Mouse (Mus musculus) left cerebral cortex, adult 2 months (tissue): Measurements from ENCODE around the gene Psg16. TPM values are rescaled to one million over a fixed set of nuclear protein-coding genes. Genes with fewer than 3 reads are reported as not detected.

Experiments
- DNase-seq, 2 experiments: peaks; one replicate each; pipeline ENCODE4 v3.0.0; 2021 to 2022; ENCODE audit warnings: low spot score in 2 of 2, mixed read lengths in 1 of 2; ENCODE audit errors: extremely low spot score in 1 of 2
- H3K27ac ChIP-seq: fragments of 200-600 bp; 2 replicates; pipeline ENCODE4 v1.8.1; 2022
- H3K4me3 ChIP-seq: fragments of 200-600 bp; 2 replicates; pipeline ENCODE4 v1.8.1; 2022
- CTCF ChIP-seq: fragments of 200-600 bp; IDR thresholded peaks from 2 replicates; pipeline ENCODE4 v1.8.1; 2022; ENCODE audit warnings: antibody characterized with exemption, mild to moderate bottlenecking, moderate library complexity
- intact Hi-C: fragments of 180-260 bp; cut with DNase I; formaldehyde crosslinking; loops from one replicate; pipeline ENCODE4 v1.15.1; 2025
- total RNA-seq, 2 experiments: library from RNA; stranded (reverse); gene quantifications; 2 replicates each; pipeline ENCODE4 v1.2.3; 2021

The Psg16 gene
- total RNA-seq, 2 experiments from 2014 or later = 3.6 to 5.6 TPM

DNA sequence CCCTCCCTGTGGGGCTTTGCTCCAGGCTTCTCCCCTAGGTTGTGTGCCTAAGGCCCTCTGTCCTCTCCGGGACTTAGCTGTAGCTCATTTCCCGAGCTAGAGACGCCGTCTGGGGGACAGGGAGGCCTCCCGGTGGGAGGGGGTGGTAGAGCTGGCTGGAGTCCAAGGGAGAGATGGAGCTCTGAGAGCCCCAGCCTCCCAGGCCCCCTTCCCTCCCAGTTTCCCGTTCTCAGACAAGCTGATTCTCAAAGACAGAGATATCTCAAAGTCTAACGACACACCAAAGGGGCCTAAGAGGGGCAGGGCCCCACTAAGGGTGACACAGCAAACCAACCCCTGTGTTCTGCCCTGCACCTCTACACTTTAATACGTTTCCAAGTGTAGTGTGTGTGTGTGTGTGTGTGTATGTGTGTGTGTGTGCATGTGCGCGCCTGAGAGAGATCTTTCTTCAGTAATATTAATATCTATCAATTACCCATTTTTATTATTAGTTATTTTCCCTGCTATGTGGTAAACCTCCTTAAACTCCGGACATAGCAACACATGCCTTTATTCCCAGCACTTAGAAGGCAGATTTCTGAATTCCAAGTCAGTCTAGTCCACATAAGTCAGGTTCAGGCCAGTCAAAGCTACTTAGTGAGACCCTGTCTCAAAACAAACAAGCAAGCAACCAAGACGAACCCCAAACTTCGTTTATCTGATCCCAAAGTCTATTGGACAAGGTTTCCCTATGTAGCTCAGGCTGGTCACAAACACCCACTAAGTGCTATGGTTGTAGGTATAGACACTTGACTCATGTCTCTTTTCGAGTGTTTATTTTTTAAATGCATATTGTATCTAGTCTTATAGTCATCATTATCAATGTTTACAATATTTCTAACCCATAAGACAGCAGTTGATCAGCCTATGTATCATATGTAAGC lies 17.0 kb upstream of the Psg16 start:
- peak; percentile 41 to 45 for DNase-seq
- Histone ChIP-seq H3K4me3 (peak overlapping the region; percentile 59), H3K27ac (peak overlapping the region; percentile 94)
- intact Hi-C loops = loop anchor here (2.0 kb wide), 1 partner anchor 30 kb away; the partner anchor contains the start of gene Ppp5c
- no peak for TF ChIP-seq CTCF

DNA sequence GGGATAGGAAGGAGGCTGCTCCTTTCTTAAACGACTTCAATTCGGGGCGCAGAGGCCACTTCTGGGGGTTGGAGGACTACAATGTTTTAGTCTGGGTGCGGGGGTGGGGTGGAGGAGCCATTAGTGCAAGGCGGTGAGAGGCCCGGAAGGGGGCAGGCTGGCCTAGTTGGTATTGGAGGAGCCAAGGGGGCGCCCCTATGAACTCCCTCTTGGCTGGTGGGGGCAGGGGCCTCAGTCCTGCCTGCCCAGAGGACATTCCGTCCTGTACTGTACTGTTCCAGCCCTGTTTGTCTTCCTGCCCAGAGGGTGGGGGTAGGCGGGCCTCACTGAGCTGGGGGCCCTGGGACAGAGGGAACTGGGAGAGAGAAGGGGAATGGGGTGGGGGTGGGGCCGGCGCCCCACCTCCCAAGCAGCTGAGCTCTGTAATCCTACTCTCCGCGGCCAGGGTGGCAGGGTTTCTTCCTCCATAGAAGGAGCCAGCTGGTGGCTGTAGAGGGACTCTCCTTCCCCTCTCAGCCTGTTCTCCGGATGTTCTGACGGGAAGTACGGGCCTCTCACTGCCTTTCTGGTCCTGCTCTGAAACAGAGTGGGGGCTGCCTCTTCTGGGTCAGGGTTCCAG lies 15.7 kb upstream of the Psg16 start:
- intact Hi-C loops = no loop called here

DNA sequence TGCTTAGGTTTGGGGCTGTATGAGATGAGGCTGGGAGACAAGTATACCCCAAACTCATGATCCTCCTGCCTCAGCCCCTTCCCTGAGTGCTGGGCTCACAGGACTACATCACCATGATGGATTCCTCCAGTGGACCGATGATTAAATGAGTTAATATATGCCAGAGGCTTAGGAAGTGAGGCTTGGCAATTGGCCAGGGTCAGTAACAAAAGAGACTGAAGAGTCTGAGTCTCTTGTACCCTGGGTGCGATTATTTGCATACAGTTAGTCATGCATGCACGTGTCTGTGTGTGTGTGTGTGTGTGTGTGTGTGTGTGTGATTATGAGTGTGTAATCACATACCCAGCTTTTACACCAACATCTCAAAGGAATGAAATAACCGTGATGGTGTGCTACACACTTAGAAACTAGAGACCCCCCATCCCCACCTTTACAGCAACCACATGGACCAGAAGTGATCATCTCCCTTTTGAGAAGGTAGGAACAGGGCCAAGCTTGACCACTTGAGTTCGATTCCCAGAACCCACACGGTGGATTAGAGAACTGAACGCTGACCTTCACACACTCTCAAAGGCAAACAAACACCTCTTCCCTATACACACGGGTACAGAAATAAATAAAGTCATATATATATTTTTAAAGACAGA lies 14.9 kb upstream of the Psg16 start:
- TF ChIP-seq CTCF = no peak
- Histone ChIP-seq H3K27ac (peak overlapping the region; percentile 92), H3K4me3 (no peak overlapping the region)
- DNase-seq = peak in 1 of 2 experiments; percentile 15
- intact Hi-C loops = no loop called here

More for the DNA sequence above, 15.7 kb upstream of the Psg16 start:
- peak; percentile 38 for TF ChIP-seq CTCF
- H3K4me3 ChIP-seq = 0 out of 2 replicates have a peak overlapping the region, but pooled peaks have one; percentile 4
- H3K27ac ChIP-seq = peak overlapping the region; percentile 92
- DNase-seq = peak; percentile 63 to 81

DNA sequence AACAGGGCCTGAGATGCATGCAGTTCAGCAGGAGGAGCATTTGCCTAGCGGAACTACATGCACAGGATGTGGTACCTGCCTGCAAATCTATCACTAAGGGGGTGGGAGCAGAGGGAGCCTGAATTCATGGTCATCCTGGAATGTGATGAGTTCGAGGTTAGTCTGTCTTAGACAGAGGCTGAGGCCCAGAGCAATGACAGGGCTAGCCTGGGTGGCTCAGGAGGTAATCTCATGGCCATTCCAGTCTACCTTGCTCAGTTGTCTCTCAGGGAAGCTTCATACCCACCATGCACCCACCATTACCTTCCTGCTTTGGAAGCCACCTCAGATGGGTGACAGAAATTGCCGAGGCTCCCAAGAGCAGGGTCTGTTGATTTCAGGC lies 14.4 kb upstream of the Psg16 start:
- DNase-seq = peak in 1 of 2 experiments; percentile 9
- Histone ChIP-seq H3K27ac (peak overlapping the region; percentile 92), H3K4me3 (no peak overlapping the region)
- TF ChIP-seq CTCF = no peak
- intact Hi-C loops = no loop called here

DNA sequence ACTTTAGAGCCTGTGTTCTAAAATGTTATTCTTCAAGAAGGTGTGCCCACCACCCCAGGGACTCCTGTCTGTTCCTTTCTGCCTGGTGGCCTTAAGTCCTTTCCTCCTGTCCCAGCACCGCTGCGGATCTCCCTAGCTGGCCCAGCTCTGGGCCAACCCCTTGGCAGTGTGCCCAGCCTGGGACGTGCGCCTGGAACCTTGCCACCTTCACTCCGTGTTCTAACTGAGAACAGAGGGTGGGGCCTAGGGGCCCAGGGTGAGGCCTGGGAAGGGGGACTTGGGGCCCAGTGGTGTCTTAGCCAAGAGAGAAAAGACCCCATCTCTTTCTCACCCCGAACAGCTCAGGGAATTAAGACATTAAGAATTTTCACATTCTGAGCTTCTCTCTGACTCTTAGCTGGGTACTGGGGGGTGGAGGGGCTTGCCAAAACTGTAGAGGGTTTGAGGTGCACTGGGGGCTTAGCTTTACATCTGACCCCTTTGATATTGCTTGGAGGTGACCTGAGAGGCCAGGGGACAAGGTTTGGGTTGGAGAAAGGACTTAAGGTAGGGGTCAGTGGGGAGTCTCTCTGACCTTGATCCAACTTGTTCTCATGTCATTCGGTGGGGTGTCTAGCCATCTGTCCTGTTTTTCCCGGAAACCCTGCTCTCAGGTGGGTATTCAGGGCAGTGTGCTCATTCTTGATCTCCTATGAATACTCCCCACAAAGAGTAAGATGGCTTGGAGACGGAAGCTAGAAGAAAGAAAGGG lies 13.6 kb upstream of the Psg16 start:
- TF ChIP-seq CTCF = no peak
- H3K27ac ChIP-seq = peak overlapping the region; percentile 92
- H3K4me3 ChIP-seq = peak overlapping the region; percentile 38
- peak; percentile 86 to 88 for DNase-seq
- intact Hi-C loops = loop anchor here (5.0 kb wide), 1 partner anchor 43 kb away; no protein-coding TSS in a partner anchor

DNA sequence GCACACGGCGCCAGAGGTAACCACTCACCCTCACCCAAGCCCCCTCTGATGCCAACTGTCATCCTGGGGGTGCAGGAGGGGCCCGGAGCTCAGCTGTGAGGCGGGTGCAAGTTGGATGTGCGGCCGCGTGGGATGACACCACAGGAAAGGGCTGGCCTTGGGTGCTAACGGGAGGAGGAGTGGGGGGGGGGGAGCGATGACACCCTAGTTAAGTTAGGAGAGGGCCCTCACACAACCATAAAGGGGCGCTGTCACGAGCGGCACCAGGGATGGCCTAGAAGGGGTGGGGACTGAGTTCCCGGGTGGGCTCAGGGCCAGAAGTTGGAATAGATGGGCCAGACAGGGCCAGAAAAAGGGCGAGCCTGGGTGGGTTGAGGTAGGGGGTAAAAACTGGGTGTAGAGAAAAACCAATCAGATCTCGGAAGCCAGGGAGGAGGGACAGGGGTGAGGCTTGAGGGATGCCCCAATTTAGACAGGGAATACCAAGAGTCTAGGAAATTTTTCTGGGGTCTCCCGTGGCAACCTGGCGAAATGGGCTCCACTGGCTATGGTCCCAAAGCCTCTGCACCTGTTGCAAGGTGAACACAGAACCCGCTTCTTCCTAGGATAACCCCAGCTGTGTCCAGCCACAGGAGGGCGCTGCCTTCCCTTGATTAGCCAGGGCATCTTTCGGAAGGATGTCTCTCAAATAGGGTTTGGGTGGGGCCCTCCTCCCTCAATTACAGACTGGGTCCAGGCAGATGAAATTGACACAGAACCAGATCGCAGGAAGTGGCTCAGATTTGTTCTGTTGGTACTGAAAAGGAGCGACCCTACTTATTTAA lies 12.8 kb upstream of the Psg16 start:
- DNase-seq = peak; percentile 37 to 45
- Histone ChIP-seq H3K4me3 (peak overlapping the region; percentile 38), H3K27ac (peak overlapping the region; percentile 92)
- intact Hi-C loops = loop anchor here (5.0 kb wide), 1 partner anchor 44 kb away; no protein-coding TSS in a partner anchor
- peak; percentile 39 for TF ChIP-seq CTCF

DNA sequence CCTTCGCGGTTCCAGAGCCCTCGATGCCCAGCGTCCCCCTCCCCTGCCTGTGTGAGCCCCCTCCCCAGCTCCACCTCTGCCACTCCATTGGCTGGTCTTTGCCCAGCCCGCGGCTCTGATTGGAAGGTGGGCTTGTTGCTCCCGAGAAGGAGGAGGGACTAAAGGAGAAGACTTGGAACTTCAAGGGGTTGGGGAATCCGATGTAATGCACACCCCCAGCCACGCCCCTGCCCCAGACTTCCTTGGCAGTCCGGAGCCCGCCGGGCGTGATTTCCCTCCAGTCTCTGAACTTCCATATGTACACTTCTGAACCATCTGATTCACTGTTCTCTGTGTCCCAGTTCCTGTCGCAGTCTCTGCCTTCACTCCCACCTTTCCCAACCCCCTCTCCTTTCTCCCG lies 11.5 kb upstream of the Psg16 start, which contains the start of gene Hif3a:
Hif3a (minus strand) TSS at position 39 of the 400 bp plus-strand sequence.
- H3K27ac ChIP-seq = peak within 1 kb of the TSS; percentile 92
- peak within 1 kb of the TSS; percentile 38 for H3K4me3 ChIP-seq
- TF ChIP-seq CTCF = no peak
- peak; percentile 45 to 56 for DNase-seq
- intact Hi-C loops = loop anchor here (5.0 kb wide), 1 partner anchor 45 kb away; no protein-coding TSS in a partner anchor

DNA sequence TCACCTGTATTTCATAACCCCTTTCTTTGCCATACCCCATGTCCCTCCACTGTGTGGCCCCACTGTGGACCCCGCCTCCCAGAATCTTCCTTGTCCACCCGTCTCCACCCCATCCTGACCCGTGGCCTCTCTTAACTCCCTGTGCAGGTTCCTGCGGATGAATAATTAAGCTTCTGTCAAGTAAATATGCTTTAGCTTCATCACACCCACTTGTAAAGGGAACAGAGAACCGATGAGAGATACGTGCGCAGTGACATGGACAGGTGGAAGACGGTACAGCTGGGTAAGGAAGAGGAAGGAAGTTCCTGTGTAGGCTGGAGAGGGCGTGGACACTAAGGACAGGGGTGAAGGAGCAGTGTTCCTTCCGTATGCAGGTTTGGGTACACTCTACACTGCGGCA lies 11.0 kb upstream of the Psg16 start:
- no peak for TF ChIP-seq CTCF
- peak overlapping the region; percentile 32 for H3K27ac ChIP-seq
- no peak for DNase-seq
- H3K4me3 ChIP-seq = peak overlapping the region; percentile 38
- intact Hi-C loops = loop anchor here (5.0 kb wide), 1 partner anchor 46 kb away; no protein-coding TSS in a partner anchor

DNA sequence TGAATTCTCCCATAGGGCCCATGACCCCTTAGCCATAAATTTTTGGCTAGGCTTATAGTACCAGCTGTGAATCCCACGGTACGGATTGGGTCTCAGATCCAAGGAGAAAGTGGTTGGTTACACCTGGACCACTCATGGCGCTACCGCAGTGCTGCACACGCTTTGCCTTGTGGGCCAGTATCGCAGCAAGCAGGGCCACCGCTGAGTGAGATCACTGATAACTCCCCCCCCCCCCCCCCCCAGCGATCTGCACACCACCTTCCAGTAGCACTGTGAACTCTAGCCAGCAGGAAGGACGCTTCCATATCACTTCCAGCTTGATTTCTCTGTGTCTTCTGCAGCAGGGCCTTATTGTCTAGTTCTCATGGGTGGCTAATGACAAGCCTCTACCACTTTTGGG lies 8.2 kb upstream of the Psg16 start:
- Histone ChIP-seq H3K27ac (no peak overlapping the region), H3K4me3 (no peak overlapping the region)
- TF ChIP-seq CTCF = no peak
- peak in 1 of 2 experiments; percentile 8 for DNase-seq
- intact Hi-C loops = loop anchor here (1.0 to 2.0 kb wide), 4 partner anchors 39 to 133 kb away; partner anchors contain the start of gene Ppp5c

DNA sequence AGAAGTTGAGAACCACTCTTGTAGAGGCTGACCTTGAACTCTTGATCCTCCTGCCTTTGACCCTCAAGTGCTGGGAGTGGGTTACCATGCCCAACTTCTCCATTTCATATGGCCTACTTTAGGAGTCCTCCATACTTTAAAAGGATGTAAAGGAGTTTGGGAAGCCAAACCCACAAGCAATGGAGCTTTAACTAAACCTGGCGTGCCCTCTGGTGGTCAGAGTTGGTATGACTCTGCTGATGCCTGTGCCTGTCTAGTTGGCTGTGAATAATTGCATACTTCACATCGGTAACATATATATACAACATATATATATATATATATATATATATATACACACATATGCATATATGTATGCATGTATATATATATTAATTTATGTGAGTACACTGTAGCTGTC lies 7.4 kb upstream of the Psg16 start:
- no peak overlapping the region for H3K4me3 ChIP-seq
- intact Hi-C loops = loop anchor here (1.0 to 2.0 kb wide), 4 partner anchors 40 to 134 kb away; partner anchors contain the start of gene Ppp5c
- peak; percentile 82 to 94 for DNase-seq
- H3K27ac ChIP-seq = no peak overlapping the region
- peak; percentile 87 for TF ChIP-seq CTCF
